Mouse (Mus musculus) kidney, postnatal 25 days (tissue): ENCODE results near the gene Gm11060.

Experiments used
- DNase-seq, 2 experiments: peaks; one replicate each; pipeline ENCODE4 v3.0.0; 2021; ENCODE audit warnings: mixed read lengths in 2 of 2

The Gm11060 gene

GRCm38 (mm10) chr2:105091718-105092117 is at the start of gene Gm11060:
TSS of gene Gm11060 (plus strand) at chr2:105092018.
- DNase-seq, result no peak

- no peak for DNase-seq
Measured at GRCm38 (mm10) chr2:105043152-105043551, 48.7 kb upstream of the Gm11060 start.

- DNase-seq, result no peak
Measured at GRCm38 (mm10) chr2:105048301-105048700, 43.5 kb upstream of the Gm11060 start.

- no peak for DNase-seq
Measured at GRCm38 (mm10) chr2:105055529-105055928, 36.3 kb upstream of the Gm11060 start.

- peak in 1 of 2 experiments; percentile 22 for DNase-seq
Measured at GRCm38 (mm10) chr2:105058577-105059116, 33.2 kb upstream of the Gm11060 start.

- DNase-seq, result no peak
Measured at GRCm38 (mm10) chr2:105062741-105063372, 29.0 kb upstream of the Gm11060 start.

- peak in 1 of 2 experiments; percentile 13 for DNase-seq
Measured at GRCm38 (mm10) chr2:105072496-105072895, 19.3 kb upstream of the Gm11060 start.

- DNase-seq, result peak in 1 of 2 experiments; percentile 18
Measured at GRCm38 (mm10) chr2:105074196-105074595, 17.6 kb upstream of the Gm11060 start.

- DNase-seq, result no peak
Measured at GRCm38 (mm10) chr2:105075809-105076208, 16.0 kb upstream of the Gm11060 start.

GRCm38 (mm10) chr2:105077151-105077550 is 14.7 kb upstream of the Gm11060 start:
- DNase-seq, result no peak

GRCm38 (mm10) chr2:105082256-105082790 is 9.5 kb upstream of the Gm11060 start:
- DNase-seq, result no peak

GRCm38 (mm10) chr2:105084035-105084434 is 7.8 kb upstream of the Gm11060 start:
- no peak for DNase-seq

GRCm38 (mm10) chr2:105086081-105086480 is 5.7 kb upstream of the Gm11060 start:
- DNase-seq, result no peak

GRCm38 (mm10) chr2:105088005-105088404 is 3.8 kb upstream of the Gm11060 start:
- no peak for DNase-seq

GRCm38 (mm10) chr2:105089083-105089482 is 2.7 kb upstream of the Gm11060 start:
- no peak for DNase-seq

GRCm38 (mm10) chr2:105089581-105090508 is 2.0 kb upstream of the Gm11060 start:
- DNase-seq, result no peak

GRCm38 (mm10) chr2:105090991-105091390 is 827 bp upstream of the Gm11060 start:
- DNase-seq, result no peak

GRCm38 (mm10) chr2:105097294-105097953 is 5.6 kb downstream of the Gm11060 start:
- peak in 1 of 2 experiments; percentile 49 for DNase-seq

GRCm38 (mm10) chr2:105099410-105099809 is 7.6 kb downstream of the Gm11060 start:
- DNase-seq, result no peak

GRCm38 (mm10) chr2:105100541-105100940 is 8.7 kb downstream of the Gm11060 start:
- DNase-seq, result no peak

GRCm38 (mm10) chr2:105108703-105109158 is 16.9 kb downstream of the Gm11060 start:
- DNase-seq, result peak; percentile 89 to 91

- DNase-seq, result no peak
Measured at GRCm38 (mm10) chr2:105114074-105114473, 22.3 kb downstream of the Gm11060 start.

GRCm38 (mm10) chr2:105117669-105118068 is 25.9 kb downstream of the Gm11060 start:
- DNase-seq, result no peak
